Mouse (Mus musculus) adrenal gland (tissue): ENCODE results near the gene Snf8.

ENCODE experiments used
- intact Hi-C: fragments of 180-260 bp; cut with DNase I; formaldehyde crosslinking; loops from one replicate; pipeline ENCODE4 v1.15.1; 2025
- long read RNA-seq, 2 experiments: library from polyadenylated mRNA; unstranded; transcript quantifications; one replicate each; pipeline ENCODE4 v2.0.0; 2020; ENCODE audit warnings: borderline replicate concordance in 1 of 2; ENCODE audit not compliant: insufficient replicate concordance in 1 of 2

The Snf8 gene
- long read RNA-seq, experiment 1, transcript Snf8-201 (8 exons, 1,004 nt): major isoform, 27 of 32 reads
- long read RNA-seq, experiment 1, partial matches to known transcripts: 2 of 32 reads
- long read RNA-seq, experiment 1, other reads (novel, unspliced or antisense): 1 of 32 reads
- long read RNA-seq, experiment 2, transcript Snf8-201 (8 exons, 1,004 nt): major isoform, 42 of 59 reads
- long read RNA-seq, experiment 2, partial matches to known transcripts: 11 of 59 reads
- long read RNA-seq, experiment 2, other reads (novel, unspliced or antisense): 3 of 59 reads

- intact Hi-C loops: no loop called here
Measured at GRCm38 (mm10) chr11:96034596-96035052, at the start of gene Snf8. Gene Snf8 (plus strand): TSS chr11:96034885.

GRCm38 (mm10) chr11:95987854-95988447 lies 46.7 kb upstream of the Snf8 start:
- intact Hi-C loops: no loop called here

GRCm38 (mm10) chr11:95988533-95988932 lies 46.2 kb upstream of the Snf8 start:
- intact Hi-C loops: no loop called here

- intact Hi-C loops: no loop called here
Measured at GRCm38 (mm10) chr11:95989864-95990263, 44.8 kb upstream of the Snf8 start.

GRCm38 (mm10) chr11:95990431-95990830 lies 44.3 kb upstream of the Snf8 start:
- intact Hi-C loops: no loop called here

- intact Hi-C loops: no loop called here
Measured at GRCm38 (mm10) chr11:95990886-95991708, 43.6 kb upstream of the Snf8 start.

GRCm38 (mm10) chr11:95994151-95994550 lies 40.5 kb upstream of the Snf8 start:
- intact Hi-C loops: no loop called here

GRCm38 (mm10) chr11:96003100-96003900 lies 31.4 kb upstream of the Snf8 start:
- intact Hi-C loops: loop anchor here (10.0 kb wide), 1 partner anchor 192 kb away; the partner anchor contains the start of gene Hoxb13

GRCm38 (mm10) chr11:96003969-96004792 lies 30.5 kb upstream of the Snf8 start:
- intact Hi-C loops: loop anchor here (10.0 kb wide), 1 partner anchor 191 kb away; the partner anchor contains the start of gene Hoxb13

GRCm38 (mm10) chr11:96004793-96005402 lies 29.8 kb upstream of the Snf8 start:
- intact Hi-C loops: loop anchor here (10.0 kb wide), 1 partner anchor 190 kb away; the partner anchor contains the start of gene Hoxb13

GRCm38 (mm10) chr11:96005403-96006271 lies 29.0 kb upstream of the Snf8 start, which contains the start of gene Igf2bp1:
Gene Igf2bp1 (minus strand): TSS chr11:96005940.
- intact Hi-C loops: loop anchor here (10.0 kb wide), 1 partner anchor 189 kb away; the partner anchor contains the start of gene Hoxb13

GRCm38 (mm10) chr11:96006367-96006851 lies 28.3 kb upstream of the Snf8 start:
- intact Hi-C loops: loop anchor here (10.0 kb wide), 1 partner anchor 188 kb away; the partner anchor contains the start of gene Hoxb13

GRCm38 (mm10) chr11:96006852-96007515 lies 27.7 kb upstream of the Snf8 start:
- intact Hi-C loops: loop anchor here (10.0 kb wide), 1 partner anchor 188 kb away; the partner anchor contains the start of gene Hoxb13

GRCm38 (mm10) chr11:96007516-96008235 lies 27.0 kb upstream of the Snf8 start:
- intact Hi-C loops: loop anchor here (10.0 kb wide), 1 partner anchor 187 kb away; the partner anchor contains the start of gene Hoxb13

- intact Hi-C loops: loop anchor here (10.0 kb wide), 1 partner anchor 186 kb away; the partner anchor contains the start of gene Hoxb13
Measured at GRCm38 (mm10) chr11:96008827-96009226, 25.9 kb upstream of the Snf8 start.

GRCm38 (mm10) chr11:96011982-96012381 lies 22.7 kb upstream of the Snf8 start:
- intact Hi-C loops: no loop called here

- intact Hi-C loops: no loop called here
Measured at GRCm38 (mm10) chr11:96015421-96015820, 19.3 kb upstream of the Snf8 start.
